Mouse (Mus musculus): ENCODE results near the gene 6030452D12Rik. TPM values are rescaled to one million over a fixed set of nuclear protein-coding genes. Genes with fewer than 3 reads are reported as not detected.

The 6030452D12Rik gene
- total RNA-seq, 2 experiments from 2014 or later, result not detected

DNA sequence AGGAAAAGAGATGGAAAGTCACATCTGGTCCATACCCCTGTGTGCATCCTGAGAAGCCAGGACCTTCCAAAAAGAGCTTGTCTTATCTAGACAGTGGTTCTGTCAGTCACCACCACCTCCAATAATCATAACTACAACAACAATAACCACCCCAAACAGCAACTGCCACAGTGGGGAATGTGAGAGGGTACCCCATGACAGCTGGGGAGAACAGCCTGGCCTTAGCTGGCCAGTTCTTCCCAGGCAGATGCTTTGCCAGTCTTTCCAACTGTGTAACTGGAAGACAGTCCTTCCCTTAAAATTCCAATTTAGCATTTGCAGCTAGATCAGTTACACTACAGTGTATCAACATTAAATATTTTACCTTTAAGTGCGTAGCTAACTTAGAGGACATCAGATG lies 50.6 kb downstream of the 6030452D12Rik start:
- intact Hi-C loops (cut with DNase I), result no loop called here
- DNase-seq (ENCODE audit: low spot score in 2 of 2), result no peak

DNA sequence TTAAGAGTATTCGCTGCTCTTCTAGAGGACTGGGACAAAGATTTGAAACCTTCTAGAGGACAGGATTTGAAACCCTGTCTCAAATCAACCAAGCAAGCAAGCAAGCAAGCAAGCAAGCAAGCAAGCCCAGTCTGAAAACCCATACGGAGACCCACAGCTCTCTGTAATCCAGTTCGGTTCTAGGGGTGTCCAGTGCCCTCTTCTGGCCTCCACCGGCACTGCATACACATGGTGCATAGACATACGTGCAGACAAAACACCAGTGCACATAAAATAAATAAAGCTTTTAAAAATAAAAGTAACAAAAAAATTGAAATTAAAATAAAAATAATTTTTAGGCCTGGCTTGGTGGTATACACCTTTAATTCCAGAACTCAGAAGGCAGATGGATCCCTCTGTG lies 53.7 kb downstream of the 6030452D12Rik start:
- intact Hi-C loops (cut with DNase I), result no loop called here
- DNase-seq (ENCODE audit: low spot score in 2 of 2), result no peak

DNA sequence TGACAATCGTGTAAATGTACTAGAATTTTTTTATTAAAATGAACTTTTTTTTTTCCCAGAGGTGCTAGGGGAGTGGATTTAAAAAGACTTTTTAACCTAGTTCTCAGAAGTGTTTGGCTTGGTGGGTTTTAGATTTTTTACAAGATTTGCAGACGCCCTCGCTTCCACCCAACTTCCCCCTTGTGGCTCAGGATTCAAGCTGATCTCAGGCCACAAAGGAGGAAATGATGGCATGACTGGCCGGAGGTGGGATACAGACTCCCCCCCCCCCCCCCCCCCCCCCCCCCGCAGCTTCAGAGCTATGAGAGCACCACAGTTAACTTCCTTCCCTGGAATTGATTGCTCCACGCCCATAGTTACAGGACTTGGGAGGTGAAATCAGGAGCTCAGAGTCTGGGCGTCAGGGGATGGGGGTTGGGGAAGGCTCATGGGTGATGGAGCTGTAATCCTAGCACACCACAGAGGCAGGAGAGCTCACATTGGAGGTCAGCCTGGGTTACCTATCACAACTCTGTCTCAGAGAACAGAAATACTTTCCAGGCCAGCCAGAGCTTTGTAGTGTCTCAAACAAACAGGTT lies 55.8 kb downstream of the 6030452D12Rik start:
- DNase-seq (ENCODE audit: low spot score in 2 of 2), result no peak
- intact Hi-C loops (cut with DNase I), result no loop called here

Other genes with a start within 250 kb of the 6030452D12Rik start
- gene Smpd3, start 162.5 kb upstream of the 6030452D12Rik start, total RNA-seq (2021), result 10 to 100 TPM; 59.2 to 69.9 TPM
- gene Zfp90, start 85.2 kb upstream of the 6030452D12Rik start, total RNA-seq (2021), result 10 to 100 TPM; 11.1 to 11.7 TPM
- under 1 TPM; 0.30 to 0.50 TPM for gene Cdh3, start 10.4 kb downstream of the 6030452D12Rik start, total RNA-seq (2021)
- gene Gm10073, start 72.9 kb downstream of the 6030452D12Rik start, total RNA-seq (2021), result 10 to 100 TPM; 76.4 to 91.4 TPM
- gene Cdh1, start 102.8 kb downstream of the 6030452D12Rik start, total RNA-seq (2021), result 1 to 10 TPM; 1.4 to 1.9 TPM
- gene Tango6, start 182.5 kb downstream of the 6030452D12Rik start, total RNA-seq (2021), result 1 to 10 TPM; 6.0 to 6.1 TPM